Mouse (Mus musculus) liver, adult 2 months (tissue): ENCODE results near the gene Sgca. TPM values are rescaled to one million over a fixed set of nuclear protein-coding genes. Genes with fewer than 3 reads are reported as not detected.

ENCODE experiments used
- DNase-seq: peaks from one replicate; pipeline ENCODE4 v3.0.0-alpha.2; 2011; ENCODE audit warnings: low read depth, low spot score; ENCODE audit errors: extremely low read depth
- H3K27ac ChIP-seq: fragments of 200-500 bp; replicated peaks from 2 replicates; pipeline ENCODE4 v1.5.1; 2012; ENCODE audit warnings: low read depth, mild to moderate bottlenecking, control low read depth, inconsistent platforms, low read length; ENCODE audit not compliant: insufficient read depth
- H3K27me3 ChIP-seq: fragments of 200-500 bp; 2 replicates; pipeline ENCODE4 v1.6.1; 2012; ENCODE audit warnings: mild to moderate bottlenecking, moderate library complexity, low read length, inconsistent platforms; ENCODE audit not compliant: control insufficient read depth, insufficient read depth
- H3K36me3 ChIP-seq: fragments of 200-500 bp; 2 replicates; pipeline ENCODE4 v1.6.1; 2012; ENCODE audit warnings: low read length, inconsistent platforms; ENCODE audit not compliant: control insufficient read depth, insufficient read depth
- H3K4me1 ChIP-seq: fragments of 200-500 bp; 2 replicates; pipeline ENCODE4 v1.6.1; 2011; ENCODE audit warnings: low read length; ENCODE audit not compliant: control insufficient read depth, insufficient read depth
- H3K4me3 ChIP-seq: fragments of 200-500 bp; 2 replicates; pipeline ENCODE4 v1.5.1; 2011; ENCODE audit warnings: low read depth, mild to moderate bottlenecking, control low read depth, low read length, moderate library complexity; ENCODE audit not compliant: insufficient read depth
- H3K79me2 ChIP-seq: fragments of 200-500 bp; 2 replicates; pipeline ENCODE4 v1.6.1; 2012; ENCODE audit warnings: inconsistent platforms, mild to moderate bottlenecking, low read length, moderate library complexity; ENCODE audit not compliant: control insufficient read depth, insufficient read depth
- H3K9ac ChIP-seq: fragments of 200-500 bp; 2 replicates; pipeline ENCODE4 v1.6.1; 2012; ENCODE audit warnings: low read depth, mild to moderate bottlenecking, control low read depth, inconsistent platforms, low read length
- CTCF ChIP-seq: fragments of 200-500 bp; IDR thresholded peaks from 2 replicates; pipeline ENCODE4 v1.5.1; 2011; ENCODE audit warnings: low read depth, low read length, control low read depth
- POLR2A ChIP-seq: fragments of 200-500 bp; IDR thresholded peaks from 2 replicates; pipeline ENCODE4 v1.6.1; 2011; ENCODE audit warnings: low read length, control low read depth; ENCODE audit not compliant: insufficient read depth; ENCODE audit errors: extremely low read depth
- WGBS: fragments of 180-500 bp; shearing (Covaris S2); methylation state at CpG from one replicate; pipeline ENCODE4 v1.1.7; 2018; 5-methylcytosine and 5-hydroxymethylcytosine counted together
- polyA plus RNA-seq: library from polyadenylated mRNA; depleted of rRNA; stranded (reverse); fragments of >200 nt; gene quantifications from 2 replicates; pipeline ENCODE4 v1.2.3, GENCODE M21; 2012
- total RNA-seq: library from RNA; depleted of rRNA; stranded (reverse); fragments of >200 nt; gene quantifications from 2 replicates; pipeline ENCODE4 v1.2.3, GENCODE M21; 2014

The Sgca gene
- total and polyA plus RNA-seq, 2 experiments: 0.09 TPM; not detected in 1

GRCm38 (mm10) chr11:94990102-94990748 lies 14.1 kb upstream of the Sgca start:
- peaks cover 10% of the 10 kb centered on the region for H3K27me3 ChIP-seq
- H3K4me3 ChIP-seq: peak overlapping the region; percentile 27
- peak overlapping the region; percentile 62 for H3K9ac ChIP-seq
- peaks cover 7% of the 10 kb centered on the region; the same call in 1 of the 2 replicates for H3K79me2 ChIP-seq
- H3K27ac ChIP-seq: peak overlapping the region; percentile 66
- H3K36me3 ChIP-seq: no peaks in the 10 kb centered on the region
- DNase-seq: no peak
- no peak for TF ChIP-seq CTCF
- TF ChIP-seq POLR2A: no peak
- H3K4me1 ChIP-seq: peaks cover 4% of the 10 kb centered on the region; the same call in 1 of the 2 replicates
- 57% methylated on average over 6 of the region's 6 CpGs for WGBS

- Histone ChIP-seq H3K9ac (peak overlapping the region; percentile 37), H3K27ac (peak overlapping the region; percentile 64), H3K4me3 (peak overlapping the region; percentile 27), H3K79me2 (peaks cover 4% of the 10 kb centered on the region; the same call in 1 of the 2 replicates), H3K27me3 (peaks cover 10% of the 10 kb centered on the region), H3K4me1 (peaks cover 4% of the 10 kb centered on the region; the same call in 1 of the 2 replicates), H3K36me3 (no peaks in the 10 kb centered on the region)
- DNase-seq: peak; percentile 64
- WGBS: 23% methylated on average over 12 of the region's 12 CpGs
- TF ChIP-seq POLR2A: no peak
- TF ChIP-seq CTCF: no peak
Measured at GRCm38 (mm10) chr11:94989562-94990017, 13.5 kb upstream of the Sgca start.

- Histone ChIP-seq H3K36me3 (no peaks in the 10 kb centered on the region), H3K4me1 (peaks cover 4% of the 10 kb centered on the region; the same call in 1 of the 2 replicates), H3K27ac (peak overlapping the region; percentile 64), H3K9ac (peak overlapping the region; percentile 20), H3K4me3 (no peak overlapping the region; the same call in 1 of the 2 replicates), H3K27me3 (peaks cover 10% of the 10 kb centered on the region), H3K79me2 (peaks cover 4% of the 10 kb centered on the region; the same call in 1 of the 2 replicates)
- no peak for DNase-seq
- WGBS: 64% methylated on average over 10 of the region's 10 CpGs
- TF ChIP-seq POLR2A (no peak), CTCF (no peak)
Measured at GRCm38 (mm10) chr11:94988780-94989561, 12.8 kb upstream of the Sgca start.

- no peaks in the 10 kb centered on the region for H3K36me3 ChIP-seq
- H3K79me2 ChIP-seq: peaks cover 4% of the 10 kb centered on the region; the same call in 1 of the 2 replicates
- no peak overlapping the region for H3K9ac ChIP-seq
- 87% methylated on average over 8 of the region's 8 CpGs for WGBS
- no peak overlapping the region for H3K4me3 ChIP-seq
- no peak overlapping the region for H3K27ac ChIP-seq
- peaks cover 10% of the 10 kb centered on the region for H3K27me3 ChIP-seq
- TF ChIP-seq POLR2A: no peak
- no peak for TF ChIP-seq CTCF
- H3K4me1 ChIP-seq: peaks cover 4% of the 10 kb centered on the region; the same call in 1 of the 2 replicates
- no peak for DNase-seq
Measured at GRCm38 (mm10) chr11:94987851-94988250, 11.7 kb upstream of the Sgca start.

- no peak overlapping the region for H3K9ac ChIP-seq
- no peaks in the 10 kb centered on the region for H3K36me3 ChIP-seq
- peaks cover 9% of the 10 kb centered on the region for H3K27me3 ChIP-seq
- H3K27ac ChIP-seq: no peak overlapping the region
- DNase-seq: no peak
- no peak for TF ChIP-seq CTCF
- no peak for TF ChIP-seq POLR2A
- 48% methylated on average over 6 of the region's 6 CpGs for WGBS
- H3K79me2 ChIP-seq: peaks cover 2% of the 10 kb centered on the region; the same call in 1 of the 2 replicates
- peaks cover 4% of the 10 kb centered on the region; the same call in 1 of the 2 replicates for H3K4me1 ChIP-seq
- no peak overlapping the region for H3K4me3 ChIP-seq
Measured at GRCm38 (mm10) chr11:94987341-94987740, 11.2 kb upstream of the Sgca start.
